Mouse (Mus musculus) CD4-positive, CD25-positive, alpha-beta regulatory T cell, adult 4 months (primary cell): ENCODE results near the gene Dmrtc1a. TPM values are rescaled to one million over a fixed set of nuclear protein-coding genes. Genes with fewer than 3 reads are reported as not detected.
"Not testable (repeated sequence)": the region's sequence is repeated elsewhere in the genome, so short reads cannot be mapped to it uniquely, and the experiment has no call there.

ENCODE experiments used
- ATAC-seq: one replicate; pipeline ENCODE4 v1.8.0; 2017
- polyA plus RNA-seq, 2 experiments: library from polyadenylated mRNA; unstranded; fragments of 100-300 nt; shearing (Covaris generic); gene quantifications; one replicate each; pipeline ENCODE4 v1.2.1; 2017

Dmrtc1a gene
- polyA plus RNA-seq: not detected

GRCm38 (mm10) chrX:102908587-102908986 lies at the start of gene Dmrtc1a, which contains the start of gene 1700011M02Rik:
Gene Dmrtc1a (minus strand): TSS chrX:102908687.
Gene 1700011M02Rik (plus strand): TSS chrX:102908905.
- ATAC-seq: not testable (repeated sequence)

- ATAC-seq: not testable (repeated sequence)
Observed at GRCm38 (mm10) chrX:102950136-102950535, 41.6 kb upstream of the Dmrtc1a start.

- ATAC-seq: no peak
Observed at GRCm38 (mm10) chrX:102936743-102937142, 28.3 kb upstream of the Dmrtc1a start.

- ATAC-seq: no peak
Observed at GRCm38 (mm10) chrX:102934395-102934764, 25.9 kb upstream of the Dmrtc1a start.

- ATAC-seq: no peak
Observed at GRCm38 (mm10) chrX:102933571-102934394, 25.3 kb upstream of the Dmrtc1a start.

GRCm38 (mm10) chrX:102932992-102933570 lies 24.6 kb upstream of the Dmrtc1a start:
- ATAC-seq: no peak

- not testable (repeated sequence) for ATAC-seq
Observed at GRCm38 (mm10) chrX:102928072-102928471, 19.6 kb upstream of the Dmrtc1a start, which contains the start of gene 1700018G05Rik. Gene 1700018G05Rik (plus strand): TSS chrX:102928372.

- ATAC-seq: not testable (repeated sequence)
Observed at GRCm38 (mm10) chrX:102926707-102927106, 18.2 kb upstream of the Dmrtc1a start.

GRCm38 (mm10) chrX:102914823-102915222 lies 6.3 kb upstream of the Dmrtc1a start:
- not testable (repeated sequence) for ATAC-seq

GRCm38 (mm10) chrX:102867871-102868270 lies 40.6 kb downstream of the Dmrtc1a start, which contains the start of gene 1700031F05Rik:
Gene 1700031F05Rik (minus strand): TSS chrX:102867971.
- no peak for ATAC-seq

GRCm38 (mm10) chrX:102854516-102854915 lies 54.0 kb downstream of the Dmrtc1a start, which contains the start of gene Dmrtc1c2:
Gene Dmrtc1c2 (minus strand): TSS chrX:102854616.
- not testable (repeated sequence) for ATAC-seq

Other genes starting within 250 kb of the Dmrtc1a start
- gene Gm3880, start 221.7 kb downstream of the Dmrtc1a start, polyA plus RNA-seq: not detected
- gene Gm9112, start 201.1 kb downstream of the Dmrtc1a start, polyA plus RNA-seq: not detected
- gene Dmrtc1b, start 200.8 kb downstream of the Dmrtc1a start, polyA plus RNA-seq: not detected
- gene Dmrtc1c1, start 105.7 kb downstream of the Dmrtc1a start, polyA plus RNA-seq: not detected
- not detected for gene Dmrtc1c2, start 54.1 kb downstream of the Dmrtc1a start, polyA plus RNA-seq
- gene 1700031F05Rik, start 40.7 kb downstream of the Dmrtc1a start, polyA plus RNA-seq: not detected
- not detected for gene 1700011M02Rik, start 218 bp upstream of the Dmrtc1a start, polyA plus RNA-seq
- gene 1700018G05Rik, start 19.7 kb upstream of the Dmrtc1a start, polyA plus RNA-seq: not detected